Mouse (Mus musculus) T-helper 17 cell (primary cell): ENCODE measurements around the gene Plcd3.

Experiments
- in situ Hi-C, 2 experiments: fragments of 300-600 bp; cut with MboI, MseI; formaldehyde crosslinking; loops; 1 replicate in 1 of 2; 2 replicates in 1 of 2; pipeline ENCODE4 v1.15.1; 2025; ENCODE audit warnings: high pct_unique_total_duplicates in 2 of 2

The Plcd3 gene

DNA sequence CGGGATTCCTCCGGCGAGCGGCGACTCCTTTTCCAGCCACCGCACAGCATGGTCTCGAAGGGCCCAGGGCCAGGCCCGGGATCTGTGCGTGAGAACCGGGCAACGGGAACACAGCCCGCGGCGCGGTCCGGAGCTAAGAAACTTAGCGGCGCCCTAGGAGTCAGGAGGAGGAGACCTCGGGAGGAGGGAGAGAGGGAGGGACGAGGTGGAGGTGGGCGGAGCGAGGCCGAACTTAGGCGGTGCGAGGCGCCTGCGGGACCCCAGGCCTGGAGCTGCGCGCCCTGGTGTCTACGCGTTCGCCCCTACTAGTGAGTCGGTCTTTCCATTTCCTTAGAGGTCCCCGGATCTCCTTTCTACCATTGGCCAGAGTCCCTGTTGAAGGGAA lies at the start of gene Plcd3, which contains the start of gene Acbd4:
Gene Plcd3 (minus strand): TSS at position 178 of the 385 bp plus-strand sequence.
Gene Acbd4 (plus strand): TSS at position 202 of the 385 bp plus-strand sequence.
- in situ Hi-C loops: loop anchor here (5.0 to 25.0 kb wide), 5 partner anchors 36 to 861 kb away; partner anchors contain the start of genes Arf2 (in 1 of the 2) and Nsf (in 1 of the 2)

DNA sequence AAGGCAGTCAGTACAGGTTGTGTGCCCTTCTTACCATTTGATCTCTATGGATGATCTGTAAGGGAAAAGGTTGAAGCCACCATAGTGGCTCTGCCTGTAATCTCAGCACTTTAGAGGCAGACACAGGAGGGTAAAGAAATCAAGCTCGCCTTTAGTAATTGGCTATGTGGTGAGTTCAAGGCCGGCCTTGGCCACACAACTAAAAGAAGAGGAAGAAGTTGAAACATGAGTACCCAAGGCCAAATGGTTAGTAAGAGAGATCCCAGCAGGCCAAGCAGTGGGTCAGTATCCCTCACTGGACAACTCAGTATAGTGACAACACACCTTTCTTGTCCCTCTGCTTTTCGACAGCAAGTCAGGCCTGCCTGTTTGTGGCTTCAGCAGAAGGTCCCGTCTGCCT lies 48.3 kb upstream of the Plcd3 start:
- in situ Hi-C loops: no loop called here

DNA sequence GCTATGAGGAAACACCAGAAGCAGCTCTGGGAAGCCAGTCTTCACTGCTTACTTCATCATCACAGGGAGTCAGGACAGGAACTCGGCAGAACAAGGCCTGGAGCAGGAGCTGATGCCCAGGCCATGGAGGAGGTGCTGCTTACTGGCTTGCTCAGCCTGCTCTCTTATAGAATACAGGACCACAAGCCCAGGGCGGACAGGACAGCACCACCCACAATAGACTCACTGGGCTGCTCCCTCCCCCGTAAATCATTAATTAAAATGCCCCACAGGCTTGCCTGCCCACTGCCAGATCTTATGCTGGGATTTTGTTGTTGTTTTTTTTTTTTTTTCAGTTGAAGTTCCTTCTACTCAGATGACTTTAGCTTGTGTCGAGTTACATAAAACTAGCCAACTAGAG lies 46.3 kb upstream of the Plcd3 start:
- in situ Hi-C loops: no loop called here

DNA sequence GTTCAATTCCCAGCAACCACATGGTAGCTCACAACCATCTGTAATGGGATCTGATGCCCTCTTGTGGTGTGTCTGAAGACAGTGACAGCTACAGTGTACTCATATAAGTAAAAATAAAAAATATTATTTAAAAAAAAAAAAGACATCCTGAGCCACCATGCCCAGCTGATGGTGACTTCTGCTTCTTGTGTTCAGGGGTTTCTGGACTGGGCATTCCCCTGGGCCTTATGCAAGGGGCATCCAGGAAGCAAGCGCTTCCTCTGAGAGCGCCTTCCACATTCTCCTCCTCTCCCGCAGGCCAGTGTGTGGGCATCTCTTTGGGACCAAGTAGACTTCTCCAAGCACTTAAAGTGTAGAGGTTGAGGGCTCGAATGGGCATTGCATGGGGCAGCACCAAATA lies 44.9 kb upstream of the Plcd3 start:
- in situ Hi-C loops: no loop called here

DNA sequence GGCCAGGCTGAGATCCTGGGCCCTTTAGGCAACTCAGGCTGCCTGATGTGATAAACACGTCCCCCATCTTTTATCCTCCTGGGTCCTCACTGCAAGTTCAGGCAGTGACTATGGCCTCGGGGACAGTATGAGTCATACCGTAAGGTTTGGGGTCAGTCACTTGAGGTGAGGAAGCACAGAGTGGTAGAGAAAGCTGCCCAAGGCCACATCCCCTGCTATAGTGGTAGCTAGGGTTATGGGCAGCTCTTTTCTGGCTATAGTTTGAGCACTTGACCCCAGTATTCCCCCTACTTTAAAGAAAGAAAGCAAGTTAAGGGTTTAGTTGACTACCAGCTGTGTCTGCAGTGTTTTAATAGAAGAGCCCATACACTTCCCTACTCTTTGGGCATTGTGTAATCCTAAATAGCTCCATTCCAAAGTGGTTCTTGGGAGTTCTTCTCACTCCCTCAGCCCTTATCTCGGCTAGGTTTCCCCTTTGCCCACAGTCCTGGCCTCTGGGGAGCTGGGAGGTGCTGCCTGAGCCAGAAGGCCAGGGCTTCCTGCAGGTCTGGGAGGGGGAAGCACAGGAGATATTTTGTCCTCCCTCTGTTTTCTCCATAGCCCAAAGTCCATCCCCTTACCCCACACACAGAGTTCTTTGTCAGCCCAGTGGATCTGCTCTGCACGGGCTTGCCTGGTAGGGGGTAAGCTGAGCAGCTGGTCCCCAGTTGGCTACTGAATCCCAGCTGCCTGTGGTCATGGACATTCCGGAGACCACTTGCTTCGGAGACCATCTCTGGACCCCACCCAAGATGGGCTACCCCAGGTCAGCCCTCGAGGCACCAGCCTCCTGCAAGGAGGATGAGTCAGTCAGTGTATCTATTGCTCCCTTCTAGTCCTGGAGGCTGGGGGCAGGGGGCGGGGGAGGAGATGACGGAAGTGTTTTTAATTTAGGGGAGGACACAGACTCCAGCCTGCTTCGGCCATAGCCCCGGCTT lies 43.1 kb upstream of the Plcd3 start:
- in situ Hi-C loops: no loop called here

DNA sequence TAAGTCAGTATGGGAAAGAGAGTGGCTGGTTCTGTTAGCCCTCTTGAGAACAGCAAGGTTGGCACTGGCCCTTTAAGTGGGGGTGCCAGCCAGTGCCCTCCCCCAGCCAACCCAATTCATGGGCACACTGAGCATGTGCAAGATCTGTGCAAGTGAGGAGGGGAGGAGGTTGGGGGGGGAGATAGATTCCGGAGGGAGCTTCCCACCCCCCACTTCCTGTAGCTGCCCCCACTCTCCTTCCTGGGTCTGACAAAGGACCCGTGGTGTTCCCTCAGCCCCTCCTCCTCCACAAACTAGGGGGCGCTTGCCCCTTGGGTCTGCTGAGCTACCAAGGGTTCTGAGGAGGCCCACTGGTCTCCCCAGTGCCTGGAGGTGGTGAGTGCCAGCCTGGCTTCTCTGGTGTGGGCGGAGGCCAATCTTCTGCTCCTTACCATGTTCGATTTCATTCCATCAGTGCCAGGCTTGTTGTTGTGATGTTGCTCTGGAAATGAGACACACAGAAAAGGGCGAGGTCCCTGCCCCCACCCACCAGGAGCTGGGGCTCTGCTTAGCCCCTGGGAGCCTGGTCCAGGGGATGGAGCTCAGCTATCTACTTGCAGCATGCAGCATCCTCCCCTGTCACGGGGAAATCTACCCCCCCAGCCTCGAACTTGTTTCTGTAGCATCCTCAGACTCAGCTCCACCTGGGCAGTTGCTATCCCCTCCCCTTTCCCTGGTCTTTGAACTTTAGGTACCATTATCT lies 41.2 kb upstream of the Plcd3 start:
- in situ Hi-C loops: no loop called here

DNA sequence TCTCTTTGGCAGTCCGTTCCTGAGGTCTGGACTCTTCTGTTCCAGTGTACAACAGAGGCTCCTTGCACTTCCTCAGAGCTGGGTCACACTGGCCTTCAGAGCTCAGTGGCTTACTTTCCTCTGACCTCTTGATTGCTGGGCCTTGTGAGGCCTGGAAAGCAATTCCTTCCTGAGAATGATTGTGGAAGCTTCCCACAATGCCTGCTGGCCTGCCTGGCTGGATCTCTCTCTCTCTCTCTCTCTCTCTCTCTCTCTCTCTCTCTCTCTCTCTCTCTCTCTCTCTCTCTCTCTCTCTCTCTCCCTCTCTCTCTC lies 40.4 kb upstream of the Plcd3 start:
- in situ Hi-C loops: no loop called here

DNA sequence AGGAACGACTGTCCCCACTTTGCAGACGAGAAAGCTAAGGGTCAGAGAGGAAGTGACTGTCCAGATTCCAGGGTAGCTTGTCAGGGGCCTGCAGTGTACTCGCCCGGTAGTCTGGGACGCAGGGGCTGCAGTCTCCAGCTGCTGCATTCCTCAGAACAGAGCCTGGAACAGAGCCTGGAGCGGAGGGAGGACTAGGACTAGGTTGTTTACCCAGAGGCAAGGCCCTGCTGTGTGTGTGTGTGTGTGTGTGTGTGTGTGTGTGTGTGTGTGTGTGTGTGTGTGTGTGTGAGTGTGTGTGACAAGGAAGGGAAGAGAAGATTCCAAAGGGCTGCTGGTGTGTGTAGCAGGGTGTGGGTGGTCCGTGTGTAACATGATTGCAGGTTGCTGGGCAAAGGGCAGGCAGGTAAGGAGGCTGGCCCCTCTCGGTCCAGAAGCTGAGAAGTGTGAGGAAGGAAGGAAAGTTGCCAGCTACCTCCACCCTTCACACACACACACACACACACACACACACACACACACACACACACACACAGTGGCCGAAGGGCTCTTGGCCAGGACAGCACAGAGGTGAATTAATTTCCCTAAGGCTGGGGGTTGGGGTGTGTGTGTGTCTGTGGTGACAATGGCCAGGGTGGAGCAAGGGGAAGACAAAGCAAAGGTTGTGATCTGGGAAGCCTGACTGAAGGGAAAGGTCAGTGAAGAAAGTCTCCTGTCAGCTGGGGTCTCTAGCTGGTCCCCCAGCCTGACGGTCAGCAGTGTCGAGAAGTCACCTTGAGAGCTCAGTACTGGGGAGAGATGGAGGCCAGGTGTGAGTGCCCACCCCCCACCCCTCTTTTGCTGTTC lies 39.9 kb upstream of the Plcd3 start:
- in situ Hi-C loops: no loop called here

DNA sequence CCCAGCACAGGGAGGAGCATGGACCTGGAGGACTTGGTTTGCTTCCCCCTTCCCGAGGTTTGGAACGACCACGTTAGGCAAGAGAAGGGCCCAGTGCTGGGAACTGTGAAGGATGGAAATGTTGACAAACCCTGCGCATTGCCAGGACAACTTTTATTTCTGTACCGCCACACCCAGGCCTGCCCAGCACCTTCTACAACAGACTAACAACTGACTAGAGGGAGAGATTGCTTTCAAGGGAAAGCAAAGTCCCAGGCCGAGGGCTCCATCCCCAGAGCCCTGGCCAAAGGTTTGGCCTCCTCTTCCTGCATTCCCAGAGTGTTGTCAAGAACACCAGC lies 39.3 kb upstream of the Plcd3 start:
- in situ Hi-C loops: no loop called here

DNA sequence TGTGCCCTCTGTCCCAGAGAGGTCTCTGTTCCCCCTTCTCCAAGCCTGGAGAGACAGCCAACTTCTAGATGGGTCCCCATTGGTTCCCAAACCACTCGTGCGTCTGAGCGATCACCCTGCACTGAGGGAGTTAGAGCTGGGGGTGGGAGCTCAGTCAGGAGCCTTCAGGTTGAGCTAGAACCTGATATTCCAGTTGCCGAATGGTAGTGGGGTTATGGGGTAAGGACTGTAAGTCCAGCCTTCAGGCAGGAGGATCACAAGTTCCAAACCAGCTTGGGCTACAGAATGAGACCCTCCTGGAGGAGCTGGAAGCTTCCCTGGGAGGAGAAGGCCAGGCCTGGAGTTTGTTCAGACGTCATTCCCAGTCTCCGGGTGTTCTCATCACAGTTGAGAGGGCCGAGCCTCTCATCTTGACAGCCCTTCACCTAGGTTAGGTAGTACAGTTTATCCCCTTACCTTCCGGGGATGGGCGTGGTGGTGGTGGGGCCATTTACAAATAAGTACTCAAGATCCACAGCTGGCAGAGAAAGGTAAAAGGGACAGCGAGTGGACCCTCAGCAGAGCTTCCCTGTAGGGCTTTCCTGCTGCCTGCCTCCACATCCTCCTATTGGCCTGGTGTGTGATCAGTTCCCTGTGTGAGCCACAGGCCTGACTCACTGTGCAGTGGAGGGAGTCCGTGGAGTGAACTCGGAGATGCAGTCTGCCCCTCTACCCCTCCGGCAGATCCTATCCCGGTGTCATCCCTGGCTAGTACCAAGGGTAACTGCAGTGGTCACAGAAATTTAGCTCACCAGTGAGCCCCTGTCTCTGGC lies 38.7 kb upstream of the Plcd3 start:
- in situ Hi-C loops: loop anchor here in 1 of 2 experiments (5.0 kb wide), 1 partner anchor 38 kb away; the partner anchor contains the start of genes Acbd4 and Plcd3

DNA sequence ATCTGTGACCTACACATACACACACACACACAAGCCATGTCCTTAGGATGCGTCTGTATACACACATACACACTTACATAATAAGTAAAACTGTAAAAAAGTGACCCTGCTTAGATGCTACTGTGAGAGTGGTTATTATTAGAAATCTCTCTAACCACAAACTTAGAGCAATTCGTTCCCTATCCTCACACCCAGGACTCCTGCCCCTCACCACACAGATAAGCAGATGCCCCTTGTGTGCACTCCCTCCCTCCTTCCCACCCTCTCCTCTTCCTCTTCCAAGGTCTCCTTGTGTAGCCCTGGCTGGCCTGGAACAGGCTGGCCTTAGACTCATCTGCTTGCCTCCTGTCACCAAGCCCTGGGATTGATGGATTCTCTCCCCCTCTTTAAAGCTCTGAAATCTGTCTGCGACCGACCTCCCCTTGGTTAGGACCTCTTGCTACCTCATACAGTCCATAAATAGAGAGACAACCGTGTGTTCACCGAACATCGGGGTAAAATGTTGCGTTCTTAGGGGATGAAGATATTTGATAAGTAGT lies 34.6 kb upstream of the Plcd3 start:
- in situ Hi-C loops: loop anchor here in 1 of 2 experiments (5.0 kb wide), 1 partner anchor 34 kb away; the partner anchor contains the start of genes Acbd4 and Plcd3

DNA sequence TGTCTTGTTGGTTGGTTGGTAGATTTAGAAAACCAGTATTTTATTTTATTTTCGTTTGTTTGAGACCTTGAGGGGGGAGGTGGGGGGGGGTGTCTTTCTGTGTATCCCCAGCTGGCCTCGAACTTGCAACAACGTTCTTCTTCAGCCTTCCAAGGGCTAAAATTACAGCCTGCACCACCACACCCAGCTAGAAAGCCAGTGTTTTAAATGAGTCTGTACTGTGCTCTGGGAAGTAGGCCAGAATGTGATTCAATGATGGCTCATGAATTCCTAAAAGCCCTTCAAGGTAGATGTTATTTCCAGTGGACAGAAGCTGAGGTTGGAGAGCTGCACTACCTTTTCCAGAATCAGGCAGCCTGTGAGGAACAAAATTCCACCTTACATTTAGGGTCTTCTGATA lies 32.8 kb upstream of the Plcd3 start:
- in situ Hi-C loops: no loop called here

DNA sequence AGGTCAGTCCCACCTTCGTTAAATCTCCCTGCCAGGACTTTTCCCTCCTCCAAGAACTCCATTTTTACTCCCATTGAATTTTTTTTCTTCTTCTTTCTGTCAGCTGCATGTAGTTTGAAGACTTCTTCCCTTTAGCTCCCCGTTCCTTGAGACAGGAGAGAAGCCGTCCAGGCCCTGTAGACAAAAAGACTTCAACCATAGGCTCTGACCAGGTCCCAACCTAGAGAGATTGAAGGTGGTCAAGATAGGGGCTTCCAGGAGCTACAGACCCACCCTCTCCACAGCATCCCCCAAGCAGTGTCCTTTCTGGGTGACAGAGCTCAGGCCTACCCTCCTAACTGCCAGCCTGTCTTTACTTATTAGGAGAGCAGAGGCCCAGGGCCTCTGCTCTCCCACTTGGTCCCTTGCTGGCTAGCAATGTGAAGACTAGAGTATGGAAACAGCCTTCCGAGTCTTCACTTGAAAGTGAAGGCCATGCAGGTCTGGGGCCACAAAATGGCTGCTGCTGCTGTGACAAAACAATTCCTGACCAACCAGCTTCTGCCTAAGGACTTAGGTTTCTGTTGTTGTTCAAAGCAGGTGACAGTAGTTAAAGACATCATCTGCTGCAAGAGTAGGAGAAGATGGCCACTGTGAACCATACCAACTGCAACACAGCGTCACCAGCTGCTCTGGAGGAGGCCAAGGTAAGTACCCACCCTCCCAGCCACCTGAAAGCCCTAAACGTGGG lies 32.2 kb upstream of the Plcd3 start:
- in situ Hi-C loops: no loop called here

DNA sequence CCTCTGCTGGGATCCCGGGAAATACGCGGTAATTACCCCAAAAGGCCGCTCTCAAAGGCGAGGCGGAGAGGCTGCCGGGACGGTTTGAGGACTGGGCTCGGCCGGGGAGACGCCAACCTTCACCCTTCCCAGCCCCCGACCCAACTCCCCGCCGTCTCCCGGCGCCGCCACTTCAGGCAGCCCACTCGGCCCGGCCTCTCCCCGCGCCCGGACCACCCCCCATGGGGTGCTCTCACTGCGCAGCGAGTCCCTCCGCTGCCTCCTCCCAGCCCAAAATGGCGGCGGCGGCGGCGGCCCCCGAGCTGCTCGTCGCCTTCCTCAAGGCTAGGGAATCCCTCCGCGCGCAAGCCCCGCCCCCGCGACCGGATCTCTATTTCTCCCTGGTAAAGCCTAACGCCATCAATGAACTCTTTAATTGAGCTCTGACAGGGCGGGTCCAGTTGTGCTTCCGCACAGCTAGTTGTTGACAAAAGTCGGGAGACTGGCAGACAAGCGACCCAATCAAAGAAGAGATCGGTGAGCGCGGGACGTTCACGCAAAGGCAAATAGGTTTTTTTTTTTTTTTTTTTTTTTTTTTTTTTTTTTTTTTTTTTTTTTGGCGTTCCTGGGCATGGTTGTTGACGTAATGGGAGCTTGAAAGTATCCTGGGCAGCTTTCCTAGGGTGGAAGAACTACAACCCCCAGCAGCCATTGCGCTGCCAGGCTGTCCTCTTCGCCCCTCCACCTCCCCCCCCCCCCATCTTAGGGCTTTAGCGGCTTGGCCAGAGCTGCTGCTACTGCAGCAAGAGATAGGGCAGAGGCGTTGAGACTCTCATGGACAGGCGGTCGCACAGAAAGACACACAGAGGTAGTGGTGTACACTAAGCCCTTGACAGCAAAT lies 31.4 kb upstream of the Plcd3 start:
- in situ Hi-C loops: no loop called here

DNA sequence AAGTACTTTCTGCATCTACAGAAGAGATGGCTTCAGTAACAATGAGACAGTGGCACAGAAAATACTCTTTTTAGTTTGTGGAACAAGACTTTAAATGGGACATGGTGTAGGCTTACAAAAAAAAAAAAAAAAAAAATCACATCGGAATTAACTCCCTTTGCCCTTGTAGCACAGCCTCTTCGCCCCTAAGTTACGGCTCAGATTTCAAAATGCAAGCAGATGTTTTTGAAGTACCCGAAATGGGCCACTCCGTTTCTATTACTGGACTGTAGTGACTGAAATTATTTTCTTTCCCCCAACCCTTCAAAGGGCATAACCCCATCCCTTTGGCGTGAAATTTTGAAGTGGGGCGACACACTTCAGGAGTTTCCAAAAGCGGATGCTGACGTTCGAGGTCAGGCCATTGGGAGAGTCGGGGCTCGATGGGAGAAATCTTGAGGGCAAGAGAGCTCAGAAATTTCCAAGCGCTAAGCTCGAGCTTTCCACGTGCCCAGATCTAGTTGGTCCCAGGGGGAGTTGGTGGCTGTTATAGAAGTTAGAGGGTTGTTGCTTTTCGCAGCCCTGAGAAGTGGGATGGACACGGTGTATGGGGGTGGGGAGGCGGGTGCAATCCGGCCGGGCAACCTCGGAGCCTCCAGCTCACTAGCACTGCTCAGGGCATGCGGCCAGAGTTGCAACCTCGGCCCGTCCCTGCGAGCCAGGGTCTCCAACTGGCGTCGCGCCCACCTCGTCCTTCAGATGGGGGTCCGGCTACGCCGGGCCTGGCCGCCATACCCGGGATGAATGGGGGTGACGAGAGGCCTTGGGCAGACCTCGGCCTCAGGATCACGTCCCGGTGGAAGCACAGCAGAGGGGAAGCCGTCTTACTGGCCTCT lies 30.5 kb upstream of the Plcd3 start, which contains the start of gene Hexim2:
Gene Hexim2 (plus strand): TSS at position 729 of the 875 bp plus-strand sequence.
- in situ Hi-C loops: no loop called here

DNA sequence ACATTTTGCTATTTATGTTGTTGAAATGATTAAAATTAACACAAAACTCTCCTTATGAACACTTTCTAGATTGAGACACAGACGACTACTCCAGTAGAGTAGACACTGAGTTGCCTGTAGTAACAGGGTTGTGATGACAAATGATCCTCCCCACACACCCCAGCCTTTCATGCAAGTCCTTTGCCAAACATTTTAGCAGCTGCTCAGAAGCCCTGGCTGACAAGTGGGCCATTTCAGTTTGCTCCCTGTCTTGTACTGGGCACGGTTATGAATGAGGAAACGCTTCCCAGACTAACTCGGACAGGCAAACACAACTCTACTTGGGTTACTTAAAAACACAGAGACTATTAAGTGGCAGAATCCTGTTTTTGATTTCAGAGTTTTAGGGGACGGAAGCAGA lies 18.9 kb upstream of the Plcd3 start:
- in situ Hi-C loops: loop anchor here in 1 of 2 experiments (25.0 kb wide), 1 partner anchor 842 kb away; the partner anchor contains the start of genes Arf2 and Nsf

DNA sequence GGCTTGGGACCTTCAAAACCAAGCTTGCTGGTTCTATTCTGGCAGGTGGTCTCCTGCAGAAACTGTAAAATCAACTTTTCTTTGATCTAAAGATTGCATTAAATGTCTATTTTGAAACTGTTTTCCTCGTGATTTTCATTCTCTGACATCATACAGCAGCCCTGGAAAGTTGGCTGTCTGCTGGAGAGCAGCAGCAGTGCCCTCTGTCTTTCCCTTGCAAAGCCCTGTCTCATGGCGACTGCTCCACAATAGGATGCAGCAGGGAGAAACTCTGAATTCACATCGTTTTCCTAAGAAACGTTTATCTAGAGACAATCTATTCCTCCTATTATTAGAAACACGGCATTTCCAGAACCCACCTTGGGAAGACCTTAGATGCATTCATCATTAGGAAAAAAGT lies 18.2 kb upstream of the Plcd3 start:
- in situ Hi-C loops: loop anchor here in 1 of 2 experiments (25.0 kb wide), 1 partner anchor 843 kb away; the partner anchor contains the start of genes Arf2 and Nsf
